Mouse (Mus musculus): ENCODE measurements around the gene Kcnk10. TPM values are rescaled to one million over a fixed set of nuclear protein-coding genes. Genes with fewer than 3 reads are reported as not detected.

The Kcnk10 gene
- total RNA-seq, 1 experiment: 0.09 TPM

GRCm38 (mm10) chr12:98573317-98574270, 4.5 kb downstream of the Kcnk10 start:
- peak overlapping the region in 1 of 2 experiments; percentile 52; a peak in 2 of 4 replicates for H3K4me3 ChIP-seq (ENCODE audit: insufficient read depth in 1 of 2, low read depth in 1 of 2, low read length in 2 of 2, poor library complexity in 1 of 2, severe bottlenecking in 1 of 2)
- H3K9me3 ChIP-seq (ENCODE audit: control insufficient read depth, insufficient read depth, low read depth, low read length): no peaks in the 10 kb centered on the region
- H3K27ac ChIP-seq (ENCODE audit: insufficient read depth, low read depth, low read length, poor library complexity, severe bottlenecking): no peak overlapping the region
- in situ Hi-C loops (cut with MboI; ENCODE audit: low sequenced_read_pairs in 2 of 2, unreplicated experiment in 2 of 2): no loop called here
- DNase-seq (ENCODE audit: low read depth, low spot score): no peak
- H3K9ac ChIP-seq (ENCODE audit: insufficient read depth, low read depth, low read length, poor library complexity, severe bottlenecking): no peak overlapping the region
- peaks cover 0 to 2% of the 10 kb centered on the region in 2 experiments; a peak in 2 of 4 replicates for H3K4me1 ChIP-seq (ENCODE audit: control insufficient read depth in 2 of 2, insufficient read depth in 2 of 2, low read length in 2 of 2, poor library complexity in 1 of 2)
- no peaks in the 10 kb centered on the region for H3K36me3 ChIP-seq (ENCODE audit: control insufficient read depth, insufficient read depth, low read length, poor library complexity, severe bottlenecking)
- TF ChIP-seq ZC3H11A (IDR thresholded peaks at IDR 0.05; ENCODE audit: borderline replicate concordance, low read depth, low read length): no peak
- no peak for TF ChIP-seq HCFC1 (IDR thresholded peaks at IDR 0.05; ENCODE audit: borderline replicate concordance, insufficient read depth, low read length)
- no peak for TF ChIP-seq MAFK (IDR thresholded peaks at IDR 0.05; ENCODE audit: insufficient read depth, low read depth, low read length)
- TF ChIP-seq CHD2 (IDR thresholded peaks at IDR 0.05; ENCODE audit: low read depth, low read length): no peak
- TF ChIP-seq ZNF384 (IDR thresholded peaks at IDR 0.05; ENCODE audit: low read depth, low read length): no peak

GRCm38 (mm10) chr12:98571896-98572680, 6.0 kb downstream of the Kcnk10 start:
- in situ Hi-C loops (cut with MboI; ENCODE audit: low sequenced_read_pairs in 2 of 2, unreplicated experiment in 2 of 2): no loop called here
- TF ChIP-seq ZC3H11A (IDR thresholded peaks at IDR 0.05; ENCODE audit: borderline replicate concordance, low read depth, low read length): no peak
- TF ChIP-seq HCFC1 (IDR thresholded peaks at IDR 0.05; ENCODE audit: borderline replicate concordance, insufficient read depth, low read length): no peak
- TF ChIP-seq CHD2 (IDR thresholded peaks at IDR 0.05; ENCODE audit: low read depth, low read length): no peak
- Histone ChIP-seq H3K27ac (ENCODE audit: insufficient read depth, low read depth, low read length, poor library complexity, severe bottlenecking) (no peak overlapping the region), H3K36me3 (ENCODE audit: control insufficient read depth, insufficient read depth, low read length, poor library complexity, severe bottlenecking) (no peaks in the 10 kb centered on the region), H3K4me1 (ENCODE audit: control insufficient read depth in 2 of 2, insufficient read depth in 2 of 2, low read length in 2 of 2, poor library complexity in 1 of 2) (peaks cover 0 to 2% of the 10 kb centered on the region in 2 experiments; a peak in 2 of 4 replicates), H3K9me3 (ENCODE audit: control insufficient read depth, insufficient read depth, low read depth, low read length) (no peaks in the 10 kb centered on the region), H3K9ac (ENCODE audit: insufficient read depth, low read depth, low read length, poor library complexity, severe bottlenecking) (no peak overlapping the region), H3K4me3 (ENCODE audit: insufficient read depth in 1 of 2, low read depth in 1 of 2, low read length in 2 of 2, poor library complexity in 1 of 2, severe bottlenecking in 1 of 2) (no peak overlapping the region)
- no peak for DNase-seq (ENCODE audit: low read depth, low spot score)

- H3K9ac ChIP-seq (ENCODE audit: insufficient read depth, low read depth, low read length, poor library complexity, severe bottlenecking): no peak overlapping the region
- no peak overlapping the region for H3K27ac ChIP-seq (ENCODE audit: insufficient read depth, low read depth, low read length, poor library complexity, severe bottlenecking)
- in situ Hi-C loops (cut with MboI; ENCODE audit: low sequenced_read_pairs in 2 of 2, unreplicated experiment in 2 of 2): no loop called here
- TF ChIP-seq HCFC1 (IDR thresholded peaks at IDR 0.05; ENCODE audit: borderline replicate concordance, insufficient read depth, low read length) (no peak), MAFK (IDR thresholded peaks at IDR 0.05; ENCODE audit: insufficient read depth, low read depth, low read length) (no peak), CHD2 (IDR thresholded peaks at IDR 0.05; ENCODE audit: low read depth, low read length) (no peak)
- H3K4me3 ChIP-seq (ENCODE audit: insufficient read depth in 1 of 2, low read depth in 1 of 2, low read length in 2 of 2, poor library complexity in 1 of 2, severe bottlenecking in 1 of 2): no peak overlapping the region
- DNase-seq (ENCODE audit: low read depth, low spot score): no peak
- H3K36me3 ChIP-seq (ENCODE audit: control insufficient read depth, insufficient read depth, low read length, poor library complexity, severe bottlenecking): no peaks in the 10 kb centered on the region
- no peaks in the 10 kb centered on the region for H3K9me3 ChIP-seq (ENCODE audit: control insufficient read depth, insufficient read depth, low read depth, low read length)
- no peaks in the 10 kb centered on the region for H3K4me1 ChIP-seq (ENCODE audit: control insufficient read depth in 2 of 2, insufficient read depth in 2 of 2, low read length in 2 of 2, poor library complexity in 1 of 2)
These were observed 8.7 kb downstream of the Kcnk10 start for GRCm38 (mm10) chr12:98569380-98569779.

GRCm38 (mm10) chr12:98567877-98568276, 10.2 kb downstream of the Kcnk10 start:
- H3K36me3 ChIP-seq (ENCODE audit: control insufficient read depth, insufficient read depth, low read length, poor library complexity, severe bottlenecking): no peaks in the 10 kb centered on the region
- no peak overlapping the region for H3K9ac ChIP-seq (ENCODE audit: insufficient read depth, low read depth, low read length, poor library complexity, severe bottlenecking)
- TF ChIP-seq MAFK (IDR thresholded peaks at IDR 0.05; ENCODE audit: insufficient read depth, low read depth, low read length) (no peak), HCFC1 (IDR thresholded peaks at IDR 0.05; ENCODE audit: borderline replicate concordance, insufficient read depth, low read length) (no peak), ZC3H11A (IDR thresholded peaks at IDR 0.05; ENCODE audit: borderline replicate concordance, low read depth, low read length) (no peak), CHD2 (IDR thresholded peaks at IDR 0.05; ENCODE audit: low read depth, low read length) (no peak), ZNF384 (IDR thresholded peaks at IDR 0.05; ENCODE audit: low read depth, low read length) (no peak)
- H3K4me1 ChIP-seq (ENCODE audit: control insufficient read depth in 2 of 2, insufficient read depth in 2 of 2, low read length in 2 of 2, poor library complexity in 1 of 2): no peaks in the 10 kb centered on the region
- H3K9me3 ChIP-seq (ENCODE audit: control insufficient read depth, insufficient read depth, low read depth, low read length): no peaks in the 10 kb centered on the region
- in situ Hi-C loops (cut with MboI; ENCODE audit: low sequenced_read_pairs in 2 of 2, unreplicated experiment in 2 of 2): no loop called here
- no peak overlapping the region for H3K4me3 ChIP-seq (ENCODE audit: insufficient read depth in 1 of 2, low read depth in 1 of 2, low read length in 2 of 2, poor library complexity in 1 of 2, severe bottlenecking in 1 of 2)
- no peak for DNase-seq (ENCODE audit: low read depth, low spot score)
- no peak overlapping the region for H3K27ac ChIP-seq (ENCODE audit: insufficient read depth, low read depth, low read length, poor library complexity, severe bottlenecking)
